ENCODE assay signal across 13 mouse cellular contexts in genomic region chr15:75141812-75142360, GRCm38 (mm10). TPM values are rescaled to one million over a fixed set of nuclear protein-coding genes. Genes with fewer than 3 reads are reported as not detected.
DNase-seq lines count a peak whose midpoint lies in the region; ATAC-seq and TF ChIP-seq lines count a peak whose summit lies in the region.
"Not testable (repeated sequence)": the region's sequence is repeated elsewhere in the genome, so short reads cannot be mapped to it uniquely, and the experiment has no call there.
"Had no signal": no experiment of that assay in that cellular context is flagged by ENCODE, and none has a peak within 500 bp of the region (broad histone marks: within the 10 kb centered on the region; RNA-seq: fewer than 3 reads in every experiment).

No protein-coding gene starts in this region.

- TF ChIP-seq CTCF in Patski (IDR thresholded peaks at IDR 0.05), result peak; percentile 47
- peak; percentile 47; the same call in 1 of the 2 replicates for TF ChIP-seq CTCF in brain, embryonic 14.5 days (IDR thresholded peaks at IDR 0.05; ENCODE audit: borderline replicate concordance, extremely low read depth, insufficient read depth, insufficient read length)
- TF ChIP-seq CTCF in forebrain, postnatal 0 days (IDR thresholded peaks at IDR 0.05; ENCODE audit: low read depth), result peak; percentile 49
- peak; percentile 68 for TF ChIP-seq CTCF in intestine, postnatal 0 days (IDR thresholded peaks at IDR 0.05; ENCODE audit: low read depth)

- H3K4me1 ChIP-seq in forebrain, postnatal 0 days (ENCODE audit: insufficient read depth); intestine, postnatal 0 days (replicated peaks; ENCODE audit: control insufficient read depth, insufficient read depth, low read length); limb, embryonic 11.5 days (ENCODE audit: control insufficient read depth, insufficient read depth, low read length); midbrain, embryonic 14.5 days (ENCODE audit: control insufficient read depth, insufficient read depth, low read length): not testable (repeated sequence)

- H3K4me3 ChIP-seq in forebrain, postnatal 0 days (ENCODE audit: low read depth, low read length); intestine, postnatal 0 days (ENCODE audit: low read depth, low read length); limb, embryonic 11.5 days (ENCODE audit: low read depth, low read length); midbrain, embryonic 14.5 days (replicated peaks; ENCODE audit: low read depth, low read length): not testable (repeated sequence)

- not testable (repeated sequence) for DNase-seq in Patski (ENCODE audit: low read depth, low spot score); forebrain, postnatal 0 days
- DNase-seq in brain, embryonic 14.5 days (ENCODE audit: low read depth), result peak; percentile 5
- peak; percentile 59 for DNase-seq in limb, embryonic 11.5 days (ENCODE audit: low spot score)
- peak; percentile 41 for DNase-seq in midbrain, embryonic 14.5 days
- peak; percentile 12 to 55 for DNase-seq in spleen, adult 18-20 months
- peak; percentile 3 for DNase-seq in urinary bladder, postnatal 25 days (ENCODE audit: low spot score)

- H3K36me3 ChIP-seq in forebrain, postnatal 0 days (ENCODE audit: insufficient read depth); intestine, postnatal 0 days (ENCODE audit: control insufficient read depth, insufficient read depth); limb, embryonic 11.5 days (ENCODE audit: control insufficient read depth, insufficient read depth, low read length); midbrain, embryonic 14.5 days (ENCODE audit: control insufficient read depth, insufficient read depth, low read length): not testable (repeated sequence)

- not testable (repeated sequence) for H3K9ac ChIP-seq in forebrain, postnatal 0 days; intestine, postnatal 0 days (ENCODE audit: low read depth, low read length); limb, embryonic 11.5 days (ENCODE audit: low read length); midbrain, embryonic 14.5 days (replicated peaks; ENCODE audit: low read length)

- not testable (repeated sequence) for H3K27ac ChIP-seq in forebrain, postnatal 0 days (ENCODE audit: low read depth, low read length); intestine, postnatal 0 days (ENCODE audit: low read depth, low read length); limb, embryonic 11.5 days (replicated peaks; ENCODE audit: low read depth, low read length); midbrain, embryonic 14.5 days (replicated peaks; ENCODE audit: low read depth, low read length)

- POLR2A ChIA-PET in Patski (lab: Charles Lee), result not testable (repeated sequence)

- not testable (repeated sequence) for H3K9me3 ChIP-seq in forebrain, postnatal 0 days (ENCODE audit: low read length); intestine, postnatal 0 days (ENCODE audit: control insufficient read depth); limb, embryonic 11.5 days (ENCODE audit: control insufficient read depth, low read length); midbrain, embryonic 14.5 days (ENCODE audit: control insufficient read depth, low read length)

- H3K27me3 ChIP-seq in Patski; forebrain, postnatal 0 days (ENCODE audit: insufficient read depth, low read length); intestine, postnatal 0 days (replicated peaks; ENCODE audit: control insufficient read depth, insufficient read depth, low read length); limb, embryonic 11.5 days (ENCODE audit: control insufficient read depth, insufficient read depth, low read length); midbrain, embryonic 14.5 days (ENCODE audit: control insufficient read depth, insufficient read depth, low read length): not testable (repeated sequence)

- TF ChIP-seq POLR2A in brain, embryonic 14.5 days (IDR thresholded peaks at IDR 0.05; ENCODE audit: borderline replicate concordance, extremely low read depth, insufficient read depth, insufficient read length, poor library complexity, severe bottlenecking), result not testable (repeated sequence)

- in situ Hi-C loops in Patski (cut with MboI; ENCODE audit: low pct_unique_long_range_greater_than_20kb), result not testable (repeated sequence)

- H3K4me2 ChIP-seq in forebrain, postnatal 0 days (ENCODE audit: low read depth); intestine, postnatal 0 days (replicated peaks; ENCODE audit: low read depth); limb, embryonic 11.5 days (ENCODE audit: low read depth, severe bottlenecking); midbrain, embryonic 14.5 days (ENCODE audit: low read length): not testable (repeated sequence)

- not testable (repeated sequence) for ATAC-seq in Patski; forebrain, postnatal 0 days; intestine, postnatal 0 days; limb, embryonic 11.5 days (ENCODE audit: insufficient number of reproducible peaks, low FRiP score, low TSS enrichment, low read depth); midbrain, embryonic 14.5 days (ENCODE audit: low FRiP score, low TSS enrichment)

- CTCF ChIA-PET in Patski (lab: Charles Lee), result interaction anchor here (1.1 kb wide), 1 partner anchor 10 kb away, joined by 4 read pairs; no protein-coding TSS in a partner anchor

- 42% methylated on average over 6 of the region's 6 CpGs for WGBS in forebrain, postnatal 0 days
- 45% methylated on average over 6 of the region's 6 CpGs for WGBS in intestine, postnatal 0 days
- WGBS in limb, embryonic 11.5 days, result 37% methylated on average over 5 of the region's 6 CpGs
- 40% methylated on average over 6 of the region's 6 CpGs for WGBS in midbrain, embryonic 14.5 days

RNA-seq across cellular contexts. Expression of gene Ly6g, which starts 13.2 kb away (rescaled TPM):
- not detected for polyA plus RNA-seq in Patski (2021)
- polyA plus RNA-seq in brain, embryonic 14.5 days (2012; rRNA removed), result not detected in 2 replicates
- not detected in 2 replicates for total RNA-seq in forebrain, postnatal 0 days (2014; rRNA removed)
- not detected in 2 replicates for polyA plus RNA-seq in forebrain, postnatal 0 days (2015; fragmentation: Nextera tagmentation; extraction: Ambion mirVana)
- 0.12 TPM in 1 of 2 replicates, not detected in the other for polyA plus RNA-seq in intestine, postnatal 0 days (2015; fragmentation: Nextera tagmentation; extraction: Ambion mirVana)
- not detected in 2 replicates for polyA plus RNA-seq in limb, embryonic 11.5 days (2014; fragmentation: Nextera tagmentation; extraction: Ambion mirVana)
- polyA plus RNA-seq in midbrain, embryonic 14.5 days (2014; fragmentation: Nextera tagmentation; extraction: Ambion mirVana), result not detected in 2 replicates
- total RNA-seq: layer of hippocampus, postnatal 25 days had no signal
- polyA plus RNA-seq: embryonic facial prominence, embryonic 12.5 days; heart, embryonic 10.5 days; inflammation-experienced regulatory T-cells, adult 6 months; myocyte had no signal

RNA-seq across cellular contexts. Expression of gene Ly6c2, which starts 30.1 kb away (rescaled TPM):
- polyA plus RNA-seq in Patski (2021), result 0.62 TPM
- 0.22 and 0.23 TPM in 2 replicates for polyA plus RNA-seq in brain, embryonic 14.5 days (2012; rRNA removed)
- total RNA-seq in forebrain, postnatal 0 days (2014; rRNA removed), result 0.38 TPM in 1 of 2 replicates, not detected in the other
- 0.40 and 0.62 TPM in 2 replicates for polyA plus RNA-seq in forebrain, postnatal 0 days (2015; fragmentation: Nextera tagmentation; extraction: Ambion mirVana)
- polyA plus RNA-seq in intestine, postnatal 0 days (2015; fragmentation: Nextera tagmentation; extraction: Ambion mirVana), result 0.60 and 0.95 TPM in 2 replicates
- polyA plus RNA-seq in limb, embryonic 11.5 days (2014; fragmentation: Nextera tagmentation; extraction: Ambion mirVana), result 0.13 TPM in 1 of 2 replicates, not detected in the other
- polyA plus RNA-seq in midbrain, embryonic 14.5 days (2014; fragmentation: Nextera tagmentation; extraction: Ambion mirVana), result 0.88 TPM in 1 of 2 replicates, not detected in the other
- polyA plus RNA-seq: embryonic facial prominence, embryonic 12.5 days; heart, embryonic 10.5 days had no signal
